Mouse (Mus musculus) heart, adult 2 months (tissue): ENCODE data around the gene Znrf3.

Source experiments
- CTCF ChIP-seq: fragments of 200-600 bp; IDR thresholded peaks from 2 replicates; pipeline ENCODE4 v1.8.1; 2022; ENCODE audit warnings: antibody characterized with exemption, mild to moderate bottlenecking, moderate library complexity
- EP300 ChIP-seq: fragments of 200-500 bp; IDR thresholded peaks from 2 replicates; pipeline ENCODE4 v1.6.1; 2011; ENCODE audit warnings: low read depth, low read length, control low read depth; ENCODE audit not compliant: insufficient read depth
- POLR2A ChIP-seq: fragments of 200-500 bp; IDR thresholded peaks from 2 replicates; pipeline ENCODE4 v1.6.1; 2011; ENCODE audit warnings: mild to moderate bottlenecking, low read depth, low read length, control low read depth; ENCODE audit not compliant: insufficient read depth

GRCm38 (mm10) chr11:5476806-5477205, 32.2 kb upstream of the Znrf3 start:
- TF ChIP-seq POLR2A (no peak), EP300 (no peak), CTCF (no peak)
